Mouse (Mus musculus) midbrain, embryonic 13.5 days (tissue): ENCODE measurements around the gene Ankrd65. TPM values are rescaled to one million over a fixed set of nuclear protein-coding genes. Genes with fewer than 3 reads are reported as not detected.
A peak's percentile ranks its signal among the peaks of the same experiment; 100 is the strongest.

Experiments
- ATAC-seq: fragments of 200-750 bp; cut with Nextera tagmentation; 2 replicates; pipeline ENCODE4 v1.8.0; 2017; ENCODE audit warnings: mild to moderate bottlenecking, moderate TSS enrichment, moderate library complexity
- H3K27ac ChIP-seq: fragments of 300-500 bp; sonication (generic); 2 replicates; pipeline ENCODE4 v1.5.1; 2015; ENCODE audit warnings: inconsistent platforms, mild to moderate bottlenecking, moderate library complexity
- H3K27me3 ChIP-seq: fragments of 300-500 bp; sonication (generic); 2 replicates; pipeline ENCODE4 v1.6.1; 2015; ENCODE audit warnings: mild to moderate bottlenecking, inconsistent platforms
- H3K36me3 ChIP-seq: fragments of 300-500 bp; sonication (generic); 2 replicates; pipeline ENCODE4 v1.6.1; 2015; ENCODE audit warnings: mild to moderate bottlenecking, inconsistent platforms
- H3K4me1 ChIP-seq: fragments of 300-500 bp; sonication (generic); replicated peaks from 2 replicates; pipeline ENCODE4 v1.6.1; 2015; ENCODE audit warnings: inconsistent platforms
- H3K4me2 ChIP-seq: fragments of 300-500 bp; sonication (generic); replicated peaks from 2 replicates; pipeline ENCODE4 v1.6.1; 2015; ENCODE audit warnings: moderate library complexity, mild to moderate bottlenecking, inconsistent platforms
- H3K4me3 ChIP-seq: fragments of 300-500 bp; sonication (generic); replicated peaks from 2 replicates; pipeline ENCODE4 v1.5.1; 2015; ENCODE audit warnings: mild to moderate bottlenecking, inconsistent platforms
- H3K9ac ChIP-seq: fragments of 300-500 bp; sonication (generic); replicated peaks from 2 replicates; pipeline ENCODE4 v1.6.1; 2015; ENCODE audit warnings: mild to moderate bottlenecking, inconsistent platforms
- H3K9me3 ChIP-seq: fragments of 300-500 bp; sonication (generic); 2 replicates; pipeline ENCODE4 v1.6.1; 2016; ENCODE audit warnings: mild to moderate bottlenecking, inconsistent platforms
- WGBS: fragments of 180-500 bp; shearing (Covaris S2); methylation state at CpG from one replicate; pipeline ENCODE4 v1.1.7; 2015; 5-methylcytosine and 5-hydroxymethylcytosine counted together
- microRNA-seq: library from miRNA; unstranded; fragments of <30 nt; microRNA quantifications from one replicate; pipeline ENCODE4, GENCODE M21; 2016
- polyA plus RNA-seq: library from polyadenylated mRNA; unstranded; fragments of >200 nt; fragmentation: Nextera tagmentation; extraction: Ambion mirVana; gene quantifications from 2 replicates; pipeline ENCODE4 v1.2.1, GENCODE M21; 2015

The Ankrd65 gene
- polyA plus RNA-seq, 1 experiment from 2014 or later = not detected

DNA sequence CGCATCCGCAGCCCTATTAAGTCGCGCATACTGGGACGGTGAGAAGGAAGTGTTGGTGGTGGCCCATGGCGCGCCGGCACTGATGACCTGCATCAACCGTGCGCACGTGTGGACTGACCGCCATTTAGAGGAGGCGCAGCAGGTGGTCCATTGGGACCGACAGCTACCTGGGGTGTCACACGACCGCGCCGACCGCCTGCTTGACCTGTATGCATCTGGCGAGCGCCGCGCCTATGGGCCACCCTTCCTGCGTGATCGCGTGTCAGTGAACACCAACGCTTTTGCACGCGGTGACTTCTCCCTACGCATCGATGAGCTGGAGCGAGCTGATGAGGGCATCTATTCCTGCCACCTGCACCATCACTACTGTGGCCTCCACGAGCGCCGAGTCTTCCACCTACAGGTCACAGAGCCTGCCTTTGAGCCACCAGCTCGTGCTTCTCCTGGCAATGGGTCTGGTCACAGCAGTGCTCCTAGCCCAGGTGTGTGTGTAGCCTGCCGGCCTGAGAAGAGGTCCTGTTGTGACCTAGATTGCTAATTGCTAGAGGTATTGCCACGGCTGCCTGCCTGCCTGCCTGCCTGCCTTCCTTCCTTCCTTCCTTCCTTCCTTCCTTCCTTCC is 51.5 kb downstream of the Ankrd65 start:
- H3K4me2 ChIP-seq = peak overlapping the region; percentile 60
- no peaks in the 10 kb centered on the region for H3K9me3 ChIP-seq
- peaks cover 30% of the 10 kb centered on the region for H3K4me1 ChIP-seq
- no peak overlapping the region for H3K27ac ChIP-seq
- 44% methylated on average over 38 of the region's 38 CpGs for WGBS
- H3K9ac ChIP-seq = peak overlapping the region; percentile 56; the same call in 1 of the 2 replicates
- H3K27me3 ChIP-seq = peaks cover 21% of the 10 kb centered on the region
- H3K4me3 ChIP-seq = peak overlapping the region; percentile 35; the same call in 1 of the 2 replicates
- ATAC-seq = no peak
- no peaks in the 10 kb centered on the region for H3K36me3 ChIP-seq

DNA sequence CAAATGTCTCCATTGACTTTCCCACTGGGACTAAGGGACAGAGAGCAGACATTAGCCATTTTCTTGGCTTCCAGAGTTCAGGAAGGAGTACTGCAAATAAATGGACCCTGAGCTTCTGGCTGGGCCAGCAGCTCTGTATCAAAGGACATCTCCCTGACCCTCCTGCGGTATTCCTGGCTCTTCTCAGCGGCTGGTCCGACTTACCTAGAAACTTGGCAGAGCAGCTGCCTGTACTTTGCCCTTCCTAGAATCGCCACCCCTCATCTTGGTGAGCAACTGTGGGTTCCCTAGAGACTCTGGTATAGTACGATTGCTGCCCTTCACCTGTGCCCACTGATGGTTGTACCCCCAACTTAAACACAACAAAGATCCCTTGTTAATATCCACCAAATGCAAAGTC is 53.0 kb downstream of the Ankrd65 start:
- no peak overlapping the region for H3K4me2 ChIP-seq
- H3K9me3 ChIP-seq = no peaks in the 10 kb centered on the region
- peaks cover 37% of the 10 kb centered on the region for H3K4me1 ChIP-seq
- no peak overlapping the region for H3K9ac ChIP-seq
- peaks cover 21% of the 10 kb centered on the region for H3K27me3 ChIP-seq
- no peak for ATAC-seq
- no peak overlapping the region for H3K4me3 ChIP-seq
- no peaks in the 10 kb centered on the region for H3K36me3 ChIP-seq
- no peak overlapping the region for H3K27ac ChIP-seq
- WGBS = 94% methylated on average over 5 of the region's 5 CpGs

DNA sequence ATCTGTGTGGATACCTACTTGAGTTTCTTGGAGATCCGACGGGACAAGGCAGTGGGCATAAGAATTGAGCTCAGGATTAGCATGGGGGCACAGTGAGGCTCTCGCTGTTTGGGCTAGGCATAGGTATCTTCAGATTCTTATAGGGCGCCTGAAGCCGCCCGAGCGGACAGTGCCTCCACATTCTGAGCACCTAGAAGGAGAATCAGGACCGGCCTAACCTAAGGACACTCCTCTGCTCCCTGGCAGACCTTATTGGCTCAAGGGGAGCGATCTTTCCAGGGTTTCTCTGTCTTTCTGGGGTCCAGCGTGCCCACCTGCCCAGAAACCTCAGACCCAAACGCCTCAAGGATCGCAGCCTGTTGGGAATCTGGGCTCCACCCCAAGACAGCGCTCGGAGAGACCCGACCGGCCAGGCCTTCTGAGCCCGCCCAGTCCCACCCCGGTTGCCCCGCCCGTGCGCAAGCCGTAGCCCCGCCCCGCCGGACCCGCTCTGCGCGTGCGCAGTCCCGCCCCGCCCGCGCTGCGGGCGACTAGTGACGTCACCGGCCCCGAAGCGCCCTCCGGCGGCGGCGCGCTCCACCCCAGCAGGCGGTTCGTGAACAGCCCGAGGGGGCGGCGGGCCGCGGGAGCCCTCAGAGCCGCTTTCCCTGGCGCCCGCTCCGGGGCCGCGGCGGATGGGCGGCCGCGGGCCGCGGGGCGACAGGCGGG is 56.8 kb downstream of the Ankrd65 start, which contains the start of gene Dvl1:
TSS of gene Dvl1 (plus strand) at position 532 of the 708 bp plus-strand sequence.
- Histone ChIP-seq H3K4me1 (peaks cover 45% of the 10 kb centered on the region), H3K4me3 (peak within 1 kb of the TSS; percentile 81), H3K36me3 (0 out of 2 replicates have a peak, but pooled peaks cover 4% of the 10 kb centered on the region), H3K27ac (peak within 1 kb of the TSS; percentile 84), H3K9ac (peak within 1 kb of the TSS; percentile 93), H3K27me3 (peaks cover 7% of the 10 kb centered on the region; the same call in 1 of the 2 replicates), H3K9me3 (no peaks in the 10 kb centered on the region), H3K4me2 (peak within 1 kb of the TSS; percentile 81)
- ATAC-seq = peak; percentile 88
- WGBS = 2% methylated on average over 65 of the region's 65 CpGs

DNA sequence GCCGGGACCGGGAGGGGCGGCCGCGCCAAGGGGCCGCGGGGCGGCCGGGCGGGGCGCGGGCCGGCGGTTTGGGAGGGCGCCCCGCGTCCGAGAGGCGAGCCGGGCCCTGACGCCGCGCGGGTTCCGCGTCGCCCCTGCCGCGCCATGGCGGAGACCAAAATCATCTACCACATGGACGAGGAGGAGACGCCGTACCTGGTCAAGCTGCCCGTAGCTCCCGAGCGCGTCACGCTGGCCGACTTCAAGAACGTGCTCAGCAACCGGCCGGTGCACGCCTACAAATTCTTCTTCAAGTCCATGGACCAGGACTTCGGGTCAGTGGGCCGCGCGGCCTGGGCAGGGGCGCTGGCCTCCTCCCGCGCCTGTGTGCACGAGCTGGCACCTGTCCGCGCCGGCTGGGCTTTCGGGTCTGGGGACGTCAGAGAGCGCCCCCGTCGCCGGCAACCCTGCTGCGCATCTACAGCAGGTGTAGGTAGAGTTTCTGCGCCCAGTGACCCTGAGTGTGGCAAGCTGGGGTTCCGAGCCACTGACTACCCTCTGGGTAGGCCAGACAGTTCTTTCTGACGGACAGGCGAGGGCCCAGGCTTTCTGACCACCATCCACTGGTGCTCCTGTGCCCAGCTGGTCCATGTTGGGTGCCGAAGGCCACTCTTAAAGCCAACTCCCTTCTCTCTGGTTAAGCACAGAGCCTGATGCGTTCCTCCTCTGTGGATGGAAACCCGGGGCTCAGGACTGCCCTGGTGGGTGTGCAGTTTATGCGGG is 57.5 kb downstream of the Ankrd65 start:
- Histone ChIP-seq H3K9me3 (no peaks in the 10 kb centered on the region), H3K4me3 (peak overlapping the region; percentile 81), H3K4me2 (peak overlapping the region; percentile 81), H3K9ac (peak overlapping the region; percentile 93), H3K27ac (peak overlapping the region; percentile 84), H3K36me3 (0 out of 2 replicates have a peak, but pooled peaks cover 7% of the 10 kb centered on the region), H3K4me1 (peaks cover 45% of the 10 kb centered on the region), H3K27me3 (0 out of 2 replicates have a peak, but pooled peaks cover 2% of the 10 kb centered on the region)
- ATAC-seq = peak; percentile 53
- WGBS = 1% methylated on average over 59 of the region's 69 CpGs

DNA sequence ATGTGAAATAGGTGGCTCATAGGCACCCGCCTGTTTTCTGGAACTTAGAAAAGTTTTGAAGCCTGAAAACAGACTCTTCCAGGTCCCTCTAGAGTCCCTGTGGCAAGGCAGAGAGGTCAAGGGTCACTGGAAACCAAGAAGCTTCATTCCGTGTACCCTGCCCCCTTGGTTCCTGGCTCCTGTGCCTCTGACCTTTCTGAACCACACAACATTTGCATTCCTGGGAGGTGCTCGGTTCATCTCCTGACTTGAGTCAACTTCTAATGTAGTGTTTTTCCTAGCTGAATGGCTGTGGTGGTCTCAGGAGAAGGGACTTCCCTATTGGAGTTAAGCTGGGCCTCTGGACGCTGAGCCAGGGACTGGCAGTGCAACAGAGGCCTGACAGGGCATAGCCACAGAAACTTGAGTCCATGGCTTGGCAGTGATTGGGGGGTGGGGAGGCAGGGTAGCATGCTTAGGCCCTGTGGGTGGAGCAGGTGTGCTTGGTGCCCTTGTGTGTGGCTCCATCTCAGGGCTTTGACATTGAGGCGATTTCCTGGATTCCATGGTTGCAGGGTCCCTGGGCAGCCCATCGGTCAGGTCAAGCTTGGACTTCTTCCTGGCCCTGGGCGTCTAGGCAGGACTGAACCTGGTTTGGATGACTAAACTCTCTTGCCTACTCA is 58.3 kb downstream of the Ankrd65 start:
- Histone ChIP-seq H3K4me2 (peak overlapping the region; percentile 81), H3K4me1 (peaks cover 45% of the 10 kb centered on the region), H3K36me3 (peaks cover 15% of the 10 kb centered on the region; the same call in 1 of the 2 replicates), H3K9me3 (no peaks in the 10 kb centered on the region), H3K27me3 (no peaks in the 10 kb centered on the region), H3K27ac (no peak overlapping the region), H3K9ac (peak overlapping the region; percentile 93), H3K4me3 (peak overlapping the region; percentile 81)
- peak; percentile 0; the same call in 1 of the 2 replicates for ATAC-seq
- 58% methylated on average over 7 of the region's 7 CpGs for WGBS

Small RNAs within 50 kb of the gene (microRNA-seq; reads per million reads assigned to microRNA genes)
- not detected for gene Gm27743

Other genes with a start within 250 kb of the Ankrd65 start
- gene Nadk, start 228.1 kb upstream of the Ankrd65 start, polyA plus RNA-seq = 78.0 and 85.5 TPM in 2 replicates
- 15.9 and 16.5 TPM in 2 replicates for gene Slc35e2, start 189.0 kb upstream of the Ankrd65 start, polyA plus RNA-seq
- 65.1 and 66.8 TPM in 2 replicates for gene Cdk11b, start 165.6 kb upstream of the Ankrd65 start, polyA plus RNA-seq
- not detected in 2 replicates for gene Gm10563, start 145.0 kb upstream of the Ankrd65 start, polyA plus RNA-seq
- gene Mmp23, start 137.1 kb upstream of the Ankrd65 start, polyA plus RNA-seq = 3.6 and 3.8 TPM in 2 replicates
- gene Mib2, start 121.2 kb upstream of the Ankrd65 start, polyA plus RNA-seq = 32.6 and 41.9 TPM in 2 replicates
- 5.0 and 6.4 TPM in 2 replicates for gene Fndc10, start 96.1 kb upstream of the Ankrd65 start, polyA plus RNA-seq
- gene Ssu72, start 85.6 kb upstream of the Ankrd65 start, polyA plus RNA-seq = 155 and 159 TPM in 2 replicates
- 8.6 and 10.1 TPM in 2 replicates for gene Tmem240, start 55.6 kb upstream of the Ankrd65 start, polyA plus RNA-seq
- gene Atad3a, start 29.3 kb upstream of the Ankrd65 start, polyA plus RNA-seq = 82.1 and 84.8 TPM in 2 replicates
- gene Vwa1, start 15.7 kb upstream of the Ankrd65 start, polyA plus RNA-seq = 18.7 and 20.9 TPM in 2 replicates
- 0.40 and 0.58 TPM in 2 replicates for gene Tmem88b, start 4.6 kb upstream of the Ankrd65 start, polyA plus RNA-seq
- gene Mrpl20, start 12.4 kb downstream of the Ankrd65 start, polyA plus RNA-seq = 259 and 262 TPM in 2 replicates
- gene Ccnl2, start 22.1 kb downstream of the Ankrd65 start, polyA plus RNA-seq = 182 and 189 TPM in 2 replicates
- 140 and 146 TPM in 2 replicates for gene Aurkaip1, start 40.8 kb downstream of the Ankrd65 start, polyA plus RNA-seq
- 17.9 and 22.2 TPM in 2 replicates for gene Mxra8, start 49.2 kb downstream of the Ankrd65 start, polyA plus RNA-seq
- gene Dvl1, start 57.0 kb downstream of the Ankrd65 start, polyA plus RNA-seq = 8.1 and 8.4 TPM in 2 replicates
- gene Tas1r3, start 72.9 kb downstream of the Ankrd65 start, polyA plus RNA-seq = 0.80 and 0.83 TPM in 2 replicates
- 22.1 and 24.5 TPM in 2 replicates for gene Cptp, start 79.0 kb downstream of the Ankrd65 start, polyA plus RNA-seq
- gene Ints11, start 79.1 kb downstream of the Ankrd65 start, polyA plus RNA-seq = 85.3 and 88.6 TPM in 2 replicates
- 52.5 and 52.6 TPM in 2 replicates for gene Pusl1, start 101.3 kb downstream of the Ankrd65 start, polyA plus RNA-seq
- gene Acap3, start 101.4 kb downstream of the Ankrd65 start, polyA plus RNA-seq = 66.0 and 73.5 TPM in 2 replicates
- 128 and 135 TPM in 2 replicates for gene Ube2j2, start 153.4 kb downstream of the Ankrd65 start, polyA plus RNA-seq
- gene C1qtnf12, start 171.9 kb downstream of the Ankrd65 start, polyA plus RNA-seq = 8.2 and 11.0 TPM in 2 replicates
- 25.0 and 26.9 TPM in 2 replicates for gene B3galt6, start 202.2 kb downstream of the Ankrd65 start, polyA plus RNA-seq
- gene Sdf4, start 202.4 kb downstream of the Ankrd65 start, polyA plus RNA-seq = 125 and 128 TPM in 2 replicates
- gene Tnfrsf4, start 223.4 kb downstream of the Ankrd65 start, polyA plus RNA-seq = 0.57 TPM in 2 replicates
- gene Tnfrsf18, start 235.7 kb downstream of the Ankrd65 start, polyA plus RNA-seq = 2.0 and 2.3 TPM in 2 replicates